Mouse (Mus musculus) E14TG2a.4 (cell line): ENCODE results near the gene Atp2a1.

Source experiments
- CTCF ChIP-seq: conservative IDR thresholded peaks from 2 replicates; pipeline ENCODE4 v1.5.1; 2014; ENCODE audit warnings: low read length
- POU5F1 ChIP-seq: IDR thresholded peaks from 2 replicates; pipeline ENCODE4 v1.6.1; 2014; ENCODE audit warnings: low read length, borderline replicate concordance

DNA sequence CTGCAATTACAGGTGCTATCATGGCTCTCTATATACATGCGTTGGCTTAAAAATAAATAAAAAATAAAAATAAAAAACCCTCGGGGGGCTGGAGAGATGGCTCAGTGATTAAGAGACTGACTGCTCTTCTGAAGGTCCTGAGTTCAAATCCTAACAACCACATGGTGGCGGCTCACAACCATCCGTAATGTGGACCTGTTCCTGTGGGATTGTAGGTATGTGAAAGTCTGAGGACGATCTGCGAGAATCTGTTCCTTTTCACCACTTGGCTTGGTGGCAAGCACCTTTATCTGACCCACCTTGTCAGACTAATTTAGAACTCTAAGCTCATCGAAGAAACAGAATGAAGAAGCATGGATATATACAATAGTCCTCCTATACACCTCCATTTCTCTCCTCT lies 36.5 kb upstream of the Atp2a1 start:
- TF ChIP-seq CTCF = no peak
- no peak for TF ChIP-seq POU5F1
